31 mouse cellular contexts compared by ENCODE assay signal in the genomic region with DNA sequence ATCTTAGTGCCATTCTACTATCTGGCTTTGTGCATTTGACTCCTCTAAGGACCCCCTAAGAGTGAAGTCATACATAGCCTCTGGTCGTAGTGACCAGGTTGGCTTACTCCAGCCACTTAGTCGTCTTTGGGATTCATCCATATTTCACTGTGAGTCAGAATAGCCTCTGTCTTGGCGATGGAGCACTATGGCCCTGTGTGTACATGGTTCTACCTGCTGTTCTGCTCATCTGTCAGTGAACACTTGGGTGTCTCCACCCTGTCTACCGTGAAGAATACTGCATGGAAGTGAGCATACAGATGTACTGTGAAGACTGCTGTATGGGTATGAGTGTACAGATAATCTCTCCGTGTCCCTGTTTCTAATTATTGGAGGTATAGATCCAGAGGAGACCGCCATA. TPM values are rescaled to one million over a fixed set of nuclear protein-coding genes. Genes with fewer than 3 reads are reported as not detected.
DNase-seq lines count a peak whose midpoint lies in the region; ATAC-seq and TF ChIP-seq lines count a peak whose summit lies in the region.
"Had no signal": no experiment of that assay in that cellular context is flagged by ENCODE, and none has a peak within 500 bp of the region (broad histone marks: within the 10 kb centered on the region; RNA-seq: fewer than 3 reads in every experiment).

No protein-coding gene starts in this region.

- DNase-seq in spleen, postnatal 10 days (ENCODE audit: low spot score in 2 of 2), result peak; percentile 31 to 53
- no peak for DNase-seq in spleen, adult 18-20 months
- DNase-seq in liver, result peak; percentile 56
- DNase-seq in heart, adult 8-10 months (ENCODE audit: low spot score), result no peak
- no peak for DNase-seq in cerebellum, adult 11-12 months
- DNase-seq in heart, adult 2 months, result no peak
- DNase-seq: adrenal gland, adult 8-10 months; cerebellum, adult 11 months; cerebellum, postnatal 10 days; gastrocnemius, postnatal 36 days; heart, adult 18-20 months; heart, postnatal 10 days; kidney, adult 11 months; kidney, postnatal 36 days; lung, adult 2 months; lung, postnatal 14 days; right cerebral cortex, adult 18-20 months; thymus, adult 2 months; thymus, postnatal 36 days had no signal

- peak overlapping the region; percentile 67 for H3K4me2 ChIP-seq in liver, embryonic 15.5 days
- H3K4me2 ChIP-seq: heart, embryonic 13.5 days; hindbrain, embryonic 15.5 days; limb, embryonic 13.5 days; midbrain, embryonic 12.5 days; neural tube, embryonic 12.5 days had no signal

- no peaks in the 10 kb centered on the region for H3K79me2 ChIP-seq in heart, adult 2 months (replicated peaks; ENCODE audit: control insufficient read depth, insufficient read depth, low read length)

- peak overlapping the region; percentile 98 for H3K27ac ChIP-seq in liver, embryonic 15.5 days (replicated peaks)
- H3K27ac ChIP-seq in heart, adult 2 months, result no peak overlapping the region
- H3K27ac ChIP-seq: heart, embryonic 13.5 days; hindbrain, embryonic 15.5 days; layer of hippocampus, adult 2 months; left cerebral cortex, adult 2 months; limb, embryonic 13.5 days; midbrain, embryonic 12.5 days; neural tube, embryonic 12.5 days had no signal

- H3K9ac ChIP-seq in liver, embryonic 15.5 days, result peak overlapping the region; percentile 78
- H3K9ac ChIP-seq in heart, adult 2 months (ENCODE audit: low read depth, low read length), result no peak overlapping the region
- H3K9ac ChIP-seq: heart, embryonic 13.5 days; hindbrain, embryonic 15.5 days; limb, embryonic 13.5 days; midbrain, embryonic 12.5 days; neural tube, embryonic 12.5 days had no signal

- H3K9me3 ChIP-seq in liver, embryonic 15.5 days (replicated peaks), result no peaks in the 10 kb centered on the region
- H3K9me3 ChIP-seq: heart, embryonic 13.5 days; hindbrain, embryonic 15.5 days; limb, embryonic 13.5 days; midbrain, embryonic 12.5 days; neural tube, embryonic 12.5 days had no signal

- peak; percentile 46 for ATAC-seq in liver, embryonic 15.5 days (ENCODE audit: insufficient read depth)
- ATAC-seq: CD4-positive, CD25-positive, alpha-beta regulatory T cell, adult 4 months; forebrain, embryonic 14.5 days; inflammation-experienced regulatory T-cells, adult 6 months had no signal

- intact Hi-C loops in heart, adult 2 months (cut with DNase I), result no loop called here

- WGBS in liver, embryonic 15.5 days (ENCODE audit: insufficient replicate concordance), result 41% methylated on average over 6 of the region's 6 CpGs
- WGBS in heart, adult 2 months, result 88% methylated on average over 6 of the region's 6 CpGs

- no peak for TF ChIP-seq EP300 in heart, adult 2 months (IDR thresholded peaks at IDR 0.05; ENCODE audit: insufficient read depth, low read depth, low read length)

- H3K36me3 ChIP-seq in liver, embryonic 15.5 days (replicated peaks), result peaks cover 34% of the 10 kb centered on the region
- no peaks in the 10 kb centered on the region for H3K36me3 ChIP-seq in heart, adult 2 months (ENCODE audit: control insufficient read depth, insufficient read depth, low read length)
- H3K36me3 ChIP-seq: heart, embryonic 13.5 days; hindbrain, embryonic 15.5 days; limb, embryonic 13.5 days; midbrain, embryonic 12.5 days; neural tube, embryonic 12.5 days had no signal

- H3K27me3 ChIP-seq in liver, embryonic 15.5 days, result no peaks in the 10 kb centered on the region
- no peaks in the 10 kb centered on the region for H3K27me3 ChIP-seq in heart, adult 2 months (ENCODE audit: control insufficient read depth, insufficient read depth, low read length)
- H3K27me3 ChIP-seq: hindbrain, embryonic 15.5 days; limb, embryonic 13.5 days; midbrain, embryonic 12.5 days; neural tube, embryonic 12.5 days had no signal

- H3K4me3 ChIP-seq in liver, embryonic 15.5 days (replicated peaks), result peak overlapping the region; percentile 68
- H3K4me3 ChIP-seq in heart, adult 2 months, result no peak overlapping the region
- H3K4me3 ChIP-seq: heart, embryonic 13.5 days; hindbrain, embryonic 15.5 days; layer of hippocampus, adult 2 months; left cerebral cortex, adult 2 months; limb, embryonic 13.5 days; midbrain, embryonic 12.5 days; myocyte; neural tube, embryonic 12.5 days had no signal

- no peak for TF ChIP-seq POLR2A in heart, adult 2 months (IDR thresholded peaks at IDR 0.05; ENCODE audit: insufficient read depth, low read depth, low read length)

- H3K4me1 ChIP-seq in liver, embryonic 15.5 days (replicated peaks), result peaks cover 66% of the 10 kb centered on the region
- H3K4me1 ChIP-seq in heart, adult 2 months (ENCODE audit: control insufficient read depth, insufficient read depth, low read length), result 0 out of 2 replicates have a peak, but pooled peaks cover 1% of the 10 kb centered on the region
- H3K4me1 ChIP-seq: hindbrain, embryonic 15.5 days; limb, embryonic 13.5 days; midbrain, embryonic 12.5 days; neural tube, embryonic 12.5 days had no signal

- TF ChIP-seq CTCF in heart, adult 2 months (IDR thresholded peaks at IDR 0.05), result no peak

RNA-seq across cellular contexts. Expression of gene Lmo2, which starts 1.8 kb away (rescaled TPM):
- 148 and 156 TPM in 2 replicates for polyA plus RNA-seq in liver, embryonic 15.5 days (2015; fragmentation: Nextera tagmentation; extraction: Ambion mirVana)
- 10 to 100 TPM; 25.6 to 27.7 (median 26.0) TPM for total RNA-seq in heart, adult 8-10 months (2022)
- total RNA-seq in heart, adult 2 months (2021), result 10 to 100 TPM; 19.8 to 25.3 TPM
- 17.7 and 19.5 TPM in 2 replicates for polyA plus RNA-seq in heart, adult 2 months (2012; rRNA removed)

Comparison
In these comparisons a context has a peak if more than half of its experiments do, and no peak if none do; other contexts are left out.
1. DNase-seq: peak in spleen, postnatal 10 days (2 of 2) and liver (single experiment); none in spleen, adult 18-20 months (0 of 2), heart, adult 8-10 months (single experiment), cerebellum, adult 11-12 months (single experiment) and heart, adult 2 months (0 of 2).